ENCODE assay signal across 7 mouse cellular contexts in the genomic region with DNA sequence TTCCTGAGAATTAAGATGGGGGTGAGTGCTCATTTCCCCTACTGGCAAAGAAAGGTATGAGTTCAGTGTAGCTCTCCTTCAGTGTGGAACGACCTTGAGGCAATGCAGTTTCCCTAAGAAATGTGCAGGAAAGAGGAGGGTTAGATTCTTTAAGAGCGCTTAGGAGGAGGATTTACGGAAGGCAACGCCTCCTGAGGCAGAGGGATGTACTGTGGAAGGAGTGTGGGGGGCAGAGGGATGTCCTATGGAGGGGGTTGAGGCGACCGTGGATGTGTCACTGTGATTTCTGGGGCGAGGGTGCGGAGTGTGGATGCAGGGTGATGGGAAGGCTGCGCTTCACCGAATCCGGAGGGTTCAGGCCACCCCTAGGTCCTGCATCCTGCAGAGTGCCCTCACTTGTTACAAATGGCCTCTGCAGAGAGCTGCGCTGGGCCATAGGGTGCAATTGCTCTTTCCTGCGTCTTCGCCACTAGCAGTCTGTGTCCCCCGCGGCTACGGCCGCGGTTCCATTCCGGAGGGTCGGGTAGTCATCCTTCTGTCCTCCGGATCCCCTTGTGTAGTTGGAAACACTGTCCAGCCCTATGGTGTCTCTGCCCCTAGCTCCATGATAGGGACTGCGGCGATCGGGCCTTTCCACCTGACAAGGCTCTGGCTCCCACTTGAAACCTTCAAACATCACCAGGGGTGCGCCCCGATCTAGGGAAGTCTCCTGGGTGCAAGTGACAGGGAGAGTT. TPM values are rescaled to one million over a fixed set of nuclear protein-coding genes. Genes with fewer than 3 reads are reported as not detected.
A peak's percentile ranks its signal among the peaks of the same experiment; 100 is the strongest.
DNase-seq lines count a peak whose midpoint lies in the region; ATAC-seq lines count a peak whose summit lies in the region.

No protein-coding gene starts in this region.

- no peak overlapping the region for H3K27ac ChIP-seq in liver, embryonic 11.5 days (ENCODE audit: low read depth, low read length)
- H3K27ac ChIP-seq in forebrain, embryonic 15.5 days (replicated peaks) = no peak overlapping the region
- no peak overlapping the region for H3K27ac ChIP-seq in limb, embryonic 13.5 days
- no peak overlapping the region for H3K27ac ChIP-seq in stomach, embryonic 14.5 days (ENCODE audit: low read length)

- no peak for DNase-seq in liver, embryonic 11.5 days (ENCODE audit: low spot score)
- DNase-seq in liver = no peak
- DNase-seq in embryo, embryonic 10.5 days (ENCODE audit: low spot score) = peak; percentile 22
- no peak for DNase-seq in adrenal gland, postnatal 14 days

- ATAC-seq in liver, embryonic 11.5 days (replicated peaks; ENCODE audit: low FRiP score) = no peak
- ATAC-seq in forebrain, embryonic 15.5 days (replicated peaks) = peak; percentile 51; the same call in 1 of the 2 replicates
- peak; percentile 32; the same call in 1 of the 2 replicates for ATAC-seq in limb, embryonic 13.5 days (ENCODE audit: low FRiP score, low read depth)
- no peak for ATAC-seq in stomach, embryonic 14.5 days (ENCODE audit: insufficient number of reproducible peaks, insufficient read depth, low FRiP score, low read depth)

- peak overlapping the region; percentile 56 for H3K4me2 ChIP-seq in liver, embryonic 11.5 days
- peak overlapping the region; percentile 50 for H3K4me2 ChIP-seq in forebrain, embryonic 15.5 days (replicated peaks)
- peak overlapping the region; percentile 86 for H3K4me2 ChIP-seq in limb, embryonic 13.5 days (replicated peaks)
- peak overlapping the region; percentile 62 for H3K4me2 ChIP-seq in stomach, embryonic 14.5 days (replicated peaks; ENCODE audit: low read depth, low read length)

- WGBS in liver, embryonic 11.5 days = 10% methylated on average over 27 of the region's 27 CpGs
- 2% methylated on average over 27 of the region's 27 CpGs for WGBS in forebrain, embryonic 15.5 days
- WGBS in limb, embryonic 13.5 days = 4% methylated on average over 27 of the region's 27 CpGs
- 6% methylated on average over 27 of the region's 27 CpGs for WGBS in stomach, embryonic 14.5 days

- peaks cover 57% of the 10 kb centered on the region for H3K27me3 ChIP-seq in liver, embryonic 11.5 days (replicated peaks; ENCODE audit: control insufficient read depth, insufficient read depth, low read length)
- peaks cover 66% of the 10 kb centered on the region for H3K27me3 ChIP-seq in forebrain, embryonic 15.5 days
- peaks cover 59% of the 10 kb centered on the region for H3K27me3 ChIP-seq in limb, embryonic 13.5 days
- peaks cover 9% of the 10 kb centered on the region for H3K27me3 ChIP-seq in stomach, embryonic 14.5 days (ENCODE audit: control insufficient read depth, insufficient read depth, low read length)

- no peak overlapping the region for H3K9ac ChIP-seq in liver, embryonic 11.5 days (ENCODE audit: low read depth, low read length)
- H3K9ac ChIP-seq in forebrain, embryonic 15.5 days (replicated peaks) = peak overlapping the region; percentile 5; the same call in 1 of the 2 replicates
- peak overlapping the region; percentile 64 for H3K9ac ChIP-seq in limb, embryonic 13.5 days
- no peak overlapping the region for H3K9ac ChIP-seq in stomach, embryonic 14.5 days (replicated peaks; ENCODE audit: low read depth, low read length)

- H3K36me3 ChIP-seq in liver, embryonic 11.5 days (ENCODE audit: control insufficient read depth, insufficient read depth, low read length) = no peaks in the 10 kb centered on the region
- no peaks in the 10 kb centered on the region for H3K36me3 ChIP-seq in forebrain, embryonic 15.5 days
- H3K36me3 ChIP-seq in limb, embryonic 13.5 days = no peaks in the 10 kb centered on the region
- H3K36me3 ChIP-seq in stomach, embryonic 14.5 days (ENCODE audit: control insufficient read depth, insufficient read depth, low read length) = no peaks in the 10 kb centered on the region

- no peaks in the 10 kb centered on the region for H3K4me1 ChIP-seq in liver, embryonic 11.5 days (replicated peaks; ENCODE audit: control insufficient read depth, insufficient read depth, low read length)
- peaks cover 14% of the 10 kb centered on the region for H3K4me1 ChIP-seq in forebrain, embryonic 15.5 days
- peaks cover 14% of the 10 kb centered on the region for H3K4me1 ChIP-seq in limb, embryonic 13.5 days
- H3K4me1 ChIP-seq in stomach, embryonic 14.5 days (ENCODE audit: control insufficient read depth, insufficient read depth, low read length) = 0 out of 2 replicates have a peak, but pooled peaks cover 4% of the 10 kb centered on the region

- peak overlapping the region; percentile 30 for H3K4me3 ChIP-seq in liver, embryonic 11.5 days (ENCODE audit: low read depth, low read length)
- peak overlapping the region; percentile 32 for H3K4me3 ChIP-seq in forebrain, embryonic 15.5 days
- peak overlapping the region; percentile 48 for H3K4me3 ChIP-seq in limb, embryonic 13.5 days
- peak overlapping the region; percentile 30 for H3K4me3 ChIP-seq in stomach, embryonic 14.5 days (ENCODE audit: low read depth, low read length)

- H3K9me3 ChIP-seq in liver, embryonic 11.5 days (ENCODE audit: control insufficient read depth, low read length) = no peaks in the 10 kb centered on the region
- H3K9me3 ChIP-seq in forebrain, embryonic 15.5 days = no peaks in the 10 kb centered on the region
- H3K9me3 ChIP-seq in limb, embryonic 13.5 days = no peaks in the 10 kb centered on the region
- no peaks in the 10 kb centered on the region for H3K9me3 ChIP-seq in stomach, embryonic 14.5 days (ENCODE audit: control insufficient read depth, low read depth, low read length)

RNA-seq across cellular contexts. Expression of a gene that starts 7.5 kb away (rescaled TPM):
- 0.22 and 0.41 TPM in 2 replicates for polyA plus RNA-seq in liver, embryonic 11.5 days (2014; fragmentation: Nextera tagmentation; extraction: Ambion mirVana)
- polyA plus RNA-seq in forebrain, embryonic 15.5 days (2015; fragmentation: Nextera tagmentation; extraction: Ambion mirVana) = 0.10 and 0.34 TPM in 2 replicates
- polyA plus RNA-seq in limb, embryonic 13.5 days (2015; fragmentation: Nextera tagmentation; extraction: Ambion mirVana) = 0.11 and 0.13 TPM in 2 replicates
- polyA plus RNA-seq in stomach, embryonic 14.5 days (2014; fragmentation: Nextera tagmentation; extraction: Ambion mirVana) = 0.04 TPM in 1 of 2 replicates, not detected in the other
- 0.56 and 0.59 TPM in 2 replicates for total RNA-seq in adrenal gland, postnatal 14 days (2021)

RNA-seq across cellular contexts. Expression of a gene that starts 28.1 kb away (rescaled TPM):
- polyA plus RNA-seq in liver, embryonic 11.5 days (2014; fragmentation: Nextera tagmentation; extraction: Ambion mirVana) = 1.9 and 2.3 TPM in 2 replicates
- 5.3 and 5.7 TPM in 2 replicates for polyA plus RNA-seq in forebrain, embryonic 15.5 days (2015; fragmentation: Nextera tagmentation; extraction: Ambion mirVana)
- polyA plus RNA-seq in limb, embryonic 13.5 days (2015; fragmentation: Nextera tagmentation; extraction: Ambion mirVana) = 7.0 and 7.2 TPM in 2 replicates
- polyA plus RNA-seq in stomach, embryonic 14.5 days (2014; fragmentation: Nextera tagmentation; extraction: Ambion mirVana) = 3.6 and 5.5 TPM in 2 replicates
- 7.6 and 8.6 TPM in 2 replicates for total RNA-seq in adrenal gland, postnatal 14 days (2021)

RNA-seq across cellular contexts. Expression of a gene that starts 36.1 kb away (rescaled TPM):
- 0.15 TPM in 1 of 2 replicates, not detected in the other for polyA plus RNA-seq in liver, embryonic 11.5 days (2014; fragmentation: Nextera tagmentation; extraction: Ambion mirVana)
- 0.10 TPM in 1 of 2 replicates, not detected in the other for polyA plus RNA-seq in forebrain, embryonic 15.5 days (2015; fragmentation: Nextera tagmentation; extraction: Ambion mirVana)
- not detected in 2 replicates for polyA plus RNA-seq in limb, embryonic 13.5 days (2015; fragmentation: Nextera tagmentation; extraction: Ambion mirVana)
- 0.31 TPM in 1 of 2 replicates, not detected in the other for polyA plus RNA-seq in stomach, embryonic 14.5 days (2014; fragmentation: Nextera tagmentation; extraction: Ambion mirVana)
- not detected in 2 replicates for total RNA-seq in adrenal gland, postnatal 14 days (2021)

RNA-seq across cellular contexts. Expression of a gene that starts 58.2 kb away (rescaled TPM):
- 0.17 TPM in 1 of 2 replicates, not detected in the other for polyA plus RNA-seq in liver, embryonic 11.5 days (2014; fragmentation: Nextera tagmentation; extraction: Ambion mirVana)
- polyA plus RNA-seq in forebrain, embryonic 15.5 days (2015; fragmentation: Nextera tagmentation; extraction: Ambion mirVana) = not detected in 2 replicates
- 0.22 and 0.24 TPM in 2 replicates for polyA plus RNA-seq in limb, embryonic 13.5 days (2015; fragmentation: Nextera tagmentation; extraction: Ambion mirVana)
- 19.2 and 20.5 TPM in 2 replicates for polyA plus RNA-seq in stomach, embryonic 14.5 days (2014; fragmentation: Nextera tagmentation; extraction: Ambion mirVana)
- total RNA-seq in adrenal gland, postnatal 14 days (2021) = not detected in 2 replicates

Comparison
In these comparisons a context has a peak if more than half of its experiments do, and no peak if none do; other contexts are left out.
1. ATAC-seq: peak in forebrain, embryonic 15.5 days (single experiment) and limb, embryonic 13.5 days (single experiment); none in liver, embryonic 11.5 days (single experiment) and stomach, embryonic 14.5 days (single experiment).
2. H3K9ac ChIP-seq: peak in forebrain, embryonic 15.5 days (single experiment) and limb, embryonic 13.5 days (single experiment); none in liver, embryonic 11.5 days (single experiment) and stomach, embryonic 14.5 days (single experiment).
3. Peak in every context shown above with its lines, with median percentiles within 50 percentile points of each other: H3K4me2 ChIP-seq and H3K4me3 ChIP-seq.